9 mouse cellular contexts compared by ENCODE assay signal in the genomic region with DNA sequence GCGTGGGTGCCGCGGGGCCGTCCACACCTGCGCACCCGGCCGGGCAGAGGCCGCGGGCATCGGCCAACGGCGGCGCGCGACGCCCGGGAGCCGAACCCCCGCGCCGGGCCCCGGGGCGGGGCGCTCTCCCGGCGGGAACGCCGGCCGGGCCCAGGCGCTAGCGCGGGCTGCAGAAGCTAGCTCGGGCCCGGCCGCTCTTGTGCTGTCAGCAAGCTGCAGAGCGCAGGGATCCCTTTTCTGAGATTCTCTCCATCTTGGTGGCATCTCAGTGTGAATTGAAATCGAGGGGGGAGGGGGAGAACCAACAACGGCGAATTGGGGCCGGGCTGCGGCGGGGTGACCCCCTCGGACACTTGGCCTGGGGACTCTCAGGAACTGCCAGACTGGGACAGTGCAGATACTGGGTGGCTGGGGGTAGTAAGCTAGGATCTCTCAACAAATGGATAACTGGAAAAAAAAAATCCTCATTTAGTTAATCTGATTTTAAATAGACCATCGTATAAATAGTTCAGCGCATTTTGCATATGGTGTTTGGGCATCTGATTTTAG. TPM values are rescaled to one million over a fixed set of nuclear protein-coding genes. Genes with fewer than 3 reads are reported as not detected.
DNase-seq lines count a peak whose midpoint lies in the region; ATAC-seq and TF ChIP-seq lines count a peak whose summit lies in the region.
"Had no signal": no experiment of that assay in that cellular context is flagged by ENCODE, and none has a peak within 500 bp of the region (broad histone marks: within the 10 kb centered on the region; RNA-seq: fewer than 3 reads in every experiment).

No protein-coding gene starts in this region.

- H3K27me3 ChIP-seq in kidney, postnatal 0 days (ENCODE audit: insufficient read depth, low read length): no peaks in the 10 kb centered on the region
- H3K27me3 ChIP-seq in spleen, adult 2 months (ENCODE audit: control insufficient read depth, insufficient read depth, low read length): peaks cover 12% of the 10 kb centered on the region

- peak; percentile 80 for ATAC-seq in kidney, postnatal 0 days (replicated peaks; ENCODE audit: low FRiP score, low read depth)

- no peak for TF ChIP-seq POLR2A in spleen, adult 2 months (IDR thresholded peaks at IDR 0.05; ENCODE audit: low read depth, low read length)

- peak overlapping the region; percentile 93 for H3K27ac ChIP-seq in kidney, postnatal 0 days
- H3K27ac ChIP-seq in spleen, adult 2 months (ENCODE audit: insufficient read depth, low read length): no peak overlapping the region; the same call in 1 of the 2 replicates

- no peaks in the 10 kb centered on the region for H3K9me3 ChIP-seq in kidney, postnatal 0 days (replicated peaks; ENCODE audit: low read length)

- peak overlapping the region; percentile 86 for H3K4me2 ChIP-seq in kidney, postnatal 0 days (ENCODE audit: low read length)

- peaks cover 6% of the 10 kb centered on the region for H3K4me1 ChIP-seq in kidney, postnatal 0 days (replicated peaks; ENCODE audit: insufficient read depth, low read length)
- H3K4me1 ChIP-seq in spleen, adult 2 months (ENCODE audit: control insufficient read depth, insufficient read depth, insufficient read length): peaks cover 3% of the 10 kb centered on the region

- H3K4me3 ChIP-seq in kidney, postnatal 0 days (replicated peaks; ENCODE audit: low read depth, low read length): peak overlapping the region; percentile 84
- peak overlapping the region; percentile 61 for H3K4me3 ChIP-seq in spleen, adult 2 months (ENCODE audit: extremely low read depth, insufficient read depth, insufficient read length)

- H3K36me3 ChIP-seq in kidney, postnatal 0 days (ENCODE audit: insufficient read depth, low read length): no peaks in the 10 kb centered on the region
- H3K36me3 ChIP-seq in spleen, adult 2 months (ENCODE audit: control insufficient read depth, insufficient read depth, low read length): no peaks in the 10 kb centered on the region

- TF ChIP-seq CTCF in kidney, postnatal 0 days (IDR thresholded peaks at IDR 0.05; ENCODE audit: low read depth): no peak
- TF ChIP-seq CTCF in spleen, adult 2 months (IDR thresholded peaks at IDR 0.05; ENCODE audit: extremely low read depth, insufficient read depth, insufficient read length, insufficient replicate concordance): no peak

- peak; percentile 67 for DNase-seq in adrenal gland, postnatal 10 days
- no peak for DNase-seq in adrenal gland, postnatal 4 days (ENCODE audit: low spot score in 2 of 2)
- peak; percentile 38 for DNase-seq in urinary bladder, postnatal 25 days (ENCODE audit: low spot score)
- DNase-seq in urinary bladder, postnatal 10 days (ENCODE audit: low spot score): no peak
- peak; percentile 25 for DNase-seq in gastrocnemius, postnatal 25 days
- peak; percentile 67 for DNase-seq in kidney, postnatal 0 days (ENCODE audit: low spot score)
- DNase-seq in lung, postnatal 14 days: peak; percentile 34
- DNase-seq in spleen, adult 2 months (ENCODE audit: low read depth in 1 of 2, low spot score in 2 of 2): no peak

- WGBS in kidney, postnatal 0 days: 2% methylated on average over 36 of the region's 45 CpGs
- 4% methylated on average over 45 of the region's 45 CpGs for WGBS in spleen, adult 2 months

- peak overlapping the region; percentile 90 for H3K9ac ChIP-seq in kidney, postnatal 0 days (ENCODE audit: low read depth, low read length)

RNA-seq across cellular contexts. Expression of gene Klhl23, which starts 1.5 kb away (rescaled TPM):
- 10 to 100 TPM; 10.1 to 15.3 TPM for total RNA-seq in adrenal gland, postnatal 10 days (2021)
- 10 to 100 TPM; 25.8 to 26.8 TPM for total RNA-seq in adrenal gland, postnatal 4 days (2021)
- total RNA-seq in gastrocnemius, postnatal 25 days (2021): 10 to 100 TPM; 14.1 to 19.0 TPM
- 14.2 and 15.4 TPM in 2 replicates for polyA plus RNA-seq in kidney, postnatal 0 days (2015; fragmentation: Nextera tagmentation; extraction: Ambion mirVana)
- polyA plus RNA-seq in spleen, adult 2 months (2012; rRNA removed): 1.4 and 1.9 TPM in 2 replicates

RNA-seq across cellular contexts. Expression of gene Phospho2, which starts 33.8 kb away (rescaled TPM):
- total RNA-seq in adrenal gland, postnatal 10 days (2021): 10 to 100 TPM; 15.8 to 18.1 TPM
- total RNA-seq in adrenal gland, postnatal 4 days (2021): 10 to 100 TPM; 14.7 to 17.4 TPM
- total RNA-seq in gastrocnemius, postnatal 25 days (2021): 10 to 100 TPM; 15.1 to 17.3 TPM
- polyA plus RNA-seq in kidney, postnatal 0 days (2015; fragmentation: Nextera tagmentation; extraction: Ambion mirVana): 28.2 and 28.5 TPM in 2 replicates
- polyA plus RNA-seq in spleen, adult 2 months (2012; rRNA removed): 34.2 and 74.5 TPM in 2 replicates

RNA-seq across cellular contexts. Expression of gene Ccdc173, which starts 33.8 kb away (rescaled TPM):
- total RNA-seq in adrenal gland, postnatal 10 days (2021): 1 to 10 TPM; 1.3 to 1.9 TPM
- 1 to 10 TPM; 2.7 to 3.0 TPM for total RNA-seq in adrenal gland, postnatal 4 days (2021)
- total RNA-seq in gastrocnemius, postnatal 25 days (2021): under 1 TPM; 0.43 TPM
- polyA plus RNA-seq in kidney, postnatal 0 days (2015; fragmentation: Nextera tagmentation; extraction: Ambion mirVana): 2.1 and 2.4 TPM in 2 replicates
- 0.08 TPM in 1 of 2 replicates, not detected in the other for polyA plus RNA-seq in spleen, adult 2 months (2012; rRNA removed)
- polyA plus RNA-seq: large intestine, adult 2 months had no signal

RNA-seq across cellular contexts. Expression of gene Ssb, which starts 38.2 kb away (rescaled TPM):
- total RNA-seq in adrenal gland, postnatal 10 days (2021): 100 to 1,000 TPM; 151 to 160 TPM
- total RNA-seq in adrenal gland, postnatal 4 days (2021): 100 to 1,000 TPM; 196 to 224 TPM
- total RNA-seq in gastrocnemius, postnatal 25 days (2021): 10 to 100 TPM; 53.6 to 57.2 TPM
- 351 and 354 TPM in 2 replicates for polyA plus RNA-seq in kidney, postnatal 0 days (2015; fragmentation: Nextera tagmentation; extraction: Ambion mirVana)
- 1.5 and 1.6 TPM in 2 replicates for polyA plus RNA-seq in spleen, adult 2 months (2012; rRNA removed)

Comparison
In these comparisons a context has a peak if more than half of its experiments do, and no peak if none do; other contexts are left out.
1. DNase-seq: peak in adrenal gland, postnatal 10 days (single experiment), urinary bladder, postnatal 25 days (single experiment), gastrocnemius, postnatal 25 days (single experiment), kidney, postnatal 0 days (single experiment) and lung, postnatal 14 days (single experiment); none in adrenal gland, postnatal 4 days (0 of 2), urinary bladder, postnatal 10 days (single experiment) and spleen, adult 2 months (0 of 2).